Mouse (Mus musculus): ENCODE measurements at regions not wholly inside any gene's neighbourhood (a gene's known extent, or its start where the extent isn't known, plus 50 kb on each side); places are given as distances from the start of the nearest gene placed in this dataset.

DNA sequence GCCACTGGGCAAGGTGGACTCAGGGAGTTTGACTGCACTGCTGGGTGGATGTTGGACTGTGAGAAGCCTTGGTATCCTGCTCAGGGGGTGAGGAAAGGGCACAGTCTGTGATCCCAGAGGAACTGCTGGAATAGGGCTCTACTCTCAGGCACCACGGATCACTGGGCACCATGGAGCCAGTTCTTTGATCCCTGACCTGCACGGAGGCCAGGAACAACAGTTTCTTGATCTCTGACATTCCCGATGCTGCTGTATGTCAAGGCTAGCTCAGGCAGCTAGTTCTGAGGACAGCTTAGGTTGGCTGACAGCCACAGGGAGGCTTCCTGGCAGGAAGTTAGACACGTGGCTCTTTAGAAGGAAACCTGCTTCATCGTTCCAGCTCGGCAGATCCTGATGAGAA lies 289.5 kb upstream of the Slit2 start:
- Histone ChIP-seq H3K9ac (replicated peaks; ENCODE audit: low read length) (no peak overlapping the region), H3K27ac (no peak overlapping the region), H3K4me2 (ENCODE audit: low read depth, low read length) (no peak overlapping the region), H3K27me3 (ENCODE audit: insufficient read depth, low read length) (no peaks in the 10 kb centered on the region), H3K4me1 (ENCODE audit: insufficient read depth, low read length) (no peaks in the 10 kb centered on the region), H3K36me3 (ENCODE audit: insufficient read depth, low read length) (no peaks in the 10 kb centered on the region), H3K9me3 (ENCODE audit: low read length) (no peaks in the 10 kb centered on the region), H3K4me3 (ENCODE audit: low read length) (no peak overlapping the region)
- ATAC-seq (no peak), DNase-seq (ENCODE audit: low spot score) (no peak)
- TF ChIP-seq CTCF (IDR thresholded peaks at IDR 0.05; ENCODE audit: low read depth) = no peak
- 66% methylated on average over 6 of the region's 6 CpGs for WGBS

DNA sequence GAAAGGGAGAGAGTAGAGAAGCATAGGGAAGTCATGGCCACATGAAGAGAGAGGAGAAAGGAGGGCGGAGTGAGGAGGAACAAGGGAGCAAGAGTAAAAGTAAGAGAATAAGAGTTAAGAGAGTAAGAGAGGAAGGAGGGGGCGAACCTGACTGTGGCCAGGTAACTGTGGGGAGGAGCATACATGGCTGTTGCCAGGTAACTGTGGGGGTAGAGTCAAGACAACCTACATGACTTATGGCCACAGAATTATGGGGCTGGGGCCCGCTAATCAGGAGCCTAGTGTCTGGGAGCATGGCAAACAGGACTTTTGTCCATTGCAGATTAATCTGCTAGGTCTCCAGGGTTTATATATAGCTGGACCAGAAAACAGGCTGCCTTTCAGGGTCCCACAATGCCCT lies 289.0 kb upstream of the Slit2 start:
- Histone ChIP-seq H3K4me1 (ENCODE audit: insufficient read depth, low read length) (no peaks in the 10 kb centered on the region), H3K4me2 (ENCODE audit: low read depth, low read length) (no peak overlapping the region), H3K9me3 (ENCODE audit: low read length) (no peaks in the 10 kb centered on the region), H3K27ac (no peak overlapping the region), H3K9ac (replicated peaks; ENCODE audit: low read length) (no peak overlapping the region), H3K4me3 (ENCODE audit: low read length) (no peak overlapping the region), H3K36me3 (ENCODE audit: insufficient read depth, low read length) (no peaks in the 10 kb centered on the region), H3K27me3 (ENCODE audit: insufficient read depth, low read length) (no peaks in the 10 kb centered on the region)
- ATAC-seq (no peak), DNase-seq (ENCODE audit: low spot score) (no peak)
- 95% methylated on average over 3 of the region's 3 CpGs for WGBS
- TF ChIP-seq CTCF (IDR thresholded peaks at IDR 0.05; ENCODE audit: low read depth) = no peak

DNA sequence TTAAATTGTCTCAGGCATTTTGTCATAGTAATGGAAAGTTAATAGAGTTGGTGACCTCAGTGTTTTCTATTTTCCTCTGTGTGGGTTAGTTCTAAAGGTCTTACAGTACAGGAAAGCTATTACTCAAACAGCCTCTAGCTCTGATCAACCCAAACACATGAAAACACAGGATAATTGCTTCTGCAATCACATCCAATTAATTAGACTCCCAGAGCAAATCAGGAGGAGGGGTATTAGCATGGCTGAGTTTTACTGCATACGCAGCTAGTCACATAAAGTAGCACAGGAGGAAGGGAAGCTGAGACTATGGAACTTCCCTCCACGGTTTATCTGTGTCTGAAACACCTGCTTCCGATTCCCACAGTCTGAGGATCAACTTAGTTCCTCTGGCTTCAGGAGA lies 288.3 kb upstream of the Slit2 start:
- Histone ChIP-seq H3K9me3 (ENCODE audit: low read length) (no peaks in the 10 kb centered on the region), H3K27me3 (ENCODE audit: insufficient read depth, low read length) (no peaks in the 10 kb centered on the region), H3K4me1 (ENCODE audit: insufficient read depth, low read length) (no peaks in the 10 kb centered on the region), H3K4me2 (ENCODE audit: low read depth, low read length) (no peak overlapping the region), H3K9ac (replicated peaks; ENCODE audit: low read length) (no peak overlapping the region), H3K27ac (no peak overlapping the region), H3K4me3 (ENCODE audit: low read length) (no peak overlapping the region), H3K36me3 (ENCODE audit: insufficient read depth, low read length) (no peaks in the 10 kb centered on the region)
- no peak for DNase-seq (ENCODE audit: low spot score)
- no peak for TF ChIP-seq CTCF (IDR thresholded peaks at IDR 0.05; ENCODE audit: low read depth)
- 79% methylated on average over 3 of the region's 3 CpGs for WGBS
- ATAC-seq = no peak

DNA sequence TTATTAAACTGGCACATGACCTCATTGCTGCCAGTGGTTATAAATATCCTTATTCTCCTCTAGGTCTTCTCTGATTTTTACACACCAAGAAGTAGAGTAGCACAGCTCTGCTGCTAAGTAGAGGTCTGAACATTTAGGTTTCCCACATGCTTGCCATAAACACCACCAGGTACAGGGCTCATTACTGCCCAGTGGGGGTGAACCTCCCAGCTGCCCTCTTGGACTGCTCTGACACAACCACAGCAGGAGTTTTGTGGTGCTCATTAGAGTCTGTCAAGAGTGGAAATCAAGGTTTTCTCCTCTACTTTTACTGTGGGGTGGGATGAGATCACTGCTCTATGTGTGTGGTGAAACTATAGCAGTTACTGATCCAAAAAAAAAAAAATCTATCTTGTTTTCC lies 271.4 kb upstream of the Slit2 start:
- no peak overlapping the region for H3K4me2 ChIP-seq (ENCODE audit: low read depth, low read length)
- H3K36me3 ChIP-seq (ENCODE audit: insufficient read depth, low read length) = no peaks in the 10 kb centered on the region
- no peak for TF ChIP-seq CTCF (IDR thresholded peaks at IDR 0.05; ENCODE audit: low read depth)
- no peak for DNase-seq (ENCODE audit: low spot score)
- H3K4me3 ChIP-seq (ENCODE audit: low read length) = no peak overlapping the region
- no peaks in the 10 kb centered on the region for H3K9me3 ChIP-seq (ENCODE audit: low read length)
- no peaks in the 10 kb centered on the region for H3K4me1 ChIP-seq (ENCODE audit: insufficient read depth, low read length)
- no peak overlapping the region for H3K27ac ChIP-seq
- no peak for ATAC-seq
- H3K27me3 ChIP-seq (ENCODE audit: insufficient read depth, low read length) = no peaks in the 10 kb centered on the region
- H3K9ac ChIP-seq (replicated peaks; ENCODE audit: low read length) = no peak overlapping the region

DNA sequence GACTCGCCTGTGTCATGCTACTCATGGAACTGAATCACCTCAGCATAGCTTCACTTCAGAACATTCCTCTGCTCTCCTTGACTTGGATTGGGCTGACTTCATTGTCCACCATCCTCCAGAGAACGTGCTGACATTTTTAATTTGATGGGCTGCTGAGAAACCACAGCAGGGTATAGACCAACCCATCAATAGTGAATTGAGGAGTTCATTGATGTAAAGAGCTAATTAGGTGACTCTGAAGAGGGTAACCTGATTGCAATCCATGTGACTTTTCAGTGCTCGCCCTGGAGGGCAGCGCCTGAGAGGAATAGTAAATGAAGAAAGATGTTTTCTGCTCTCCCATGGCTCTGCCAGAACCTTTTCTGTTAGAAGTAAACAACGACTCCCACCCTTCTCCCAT lies 268.6 kb upstream of the Slit2 start:
- no peak overlapping the region for H3K4me2 ChIP-seq (ENCODE audit: low read depth, low read length)
- no peaks in the 10 kb centered on the region for H3K4me1 ChIP-seq (ENCODE audit: insufficient read depth, low read length)
- DNase-seq (ENCODE audit: low spot score) (no peak), ATAC-seq (no peak)
- H3K9ac ChIP-seq (replicated peaks; ENCODE audit: low read length) = no peak overlapping the region
- WGBS = 47% methylated on average over 5 of the region's 5 CpGs
- H3K27ac ChIP-seq = no peak overlapping the region
- no peak overlapping the region for H3K4me3 ChIP-seq (ENCODE audit: low read length)
- TF ChIP-seq CTCF (IDR thresholded peaks at IDR 0.05; ENCODE audit: low read depth) = no peak
- no peaks in the 10 kb centered on the region for H3K9me3 ChIP-seq (ENCODE audit: low read length)
- no peaks in the 10 kb centered on the region for H3K27me3 ChIP-seq (ENCODE audit: insufficient read depth, low read length)
- H3K36me3 ChIP-seq (ENCODE audit: insufficient read depth, low read length) = no peaks in the 10 kb centered on the region

DNA sequence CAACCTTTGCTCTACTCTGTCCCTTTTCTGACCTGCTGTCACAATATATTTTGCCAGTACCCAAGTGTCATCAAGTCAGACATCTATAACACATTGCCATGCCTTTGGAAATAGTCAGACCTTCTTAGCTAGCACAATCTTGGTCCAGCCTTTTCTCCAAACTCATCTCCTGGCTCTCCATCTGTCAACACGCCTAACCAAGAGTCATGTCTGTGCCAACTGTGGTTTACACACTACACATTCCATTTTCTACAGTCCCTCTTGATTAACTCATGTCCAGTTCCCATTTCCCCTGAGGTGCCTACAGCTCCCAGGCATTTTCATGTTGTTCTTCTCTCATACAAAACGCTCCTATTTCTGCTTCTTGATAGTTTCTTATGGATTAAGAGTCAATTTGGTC lies 258.0 kb upstream of the Slit2 start:
- H3K4me3 ChIP-seq (ENCODE audit: low read length) = no peak overlapping the region
- no peaks in the 10 kb centered on the region for H3K4me1 ChIP-seq (ENCODE audit: insufficient read depth, low read length)
- no peak overlapping the region for H3K4me2 ChIP-seq (ENCODE audit: low read depth, low read length)
- DNase-seq (ENCODE audit: low spot score) (no peak), ATAC-seq (no peak)
- H3K27me3 ChIP-seq (ENCODE audit: insufficient read depth, low read length) = no peaks in the 10 kb centered on the region
- H3K27ac ChIP-seq = no peak overlapping the region
- no peaks in the 10 kb centered on the region for H3K9me3 ChIP-seq (ENCODE audit: low read length)
- no peak for TF ChIP-seq CTCF (IDR thresholded peaks at IDR 0.05; ENCODE audit: low read depth)
- H3K36me3 ChIP-seq (ENCODE audit: insufficient read depth, low read length) = no peaks in the 10 kb centered on the region
- WGBS = 84% methylated on average over 2 of the region's 2 CpGs
- H3K9ac ChIP-seq (replicated peaks; ENCODE audit: low read length) = no peak overlapping the region

DNA sequence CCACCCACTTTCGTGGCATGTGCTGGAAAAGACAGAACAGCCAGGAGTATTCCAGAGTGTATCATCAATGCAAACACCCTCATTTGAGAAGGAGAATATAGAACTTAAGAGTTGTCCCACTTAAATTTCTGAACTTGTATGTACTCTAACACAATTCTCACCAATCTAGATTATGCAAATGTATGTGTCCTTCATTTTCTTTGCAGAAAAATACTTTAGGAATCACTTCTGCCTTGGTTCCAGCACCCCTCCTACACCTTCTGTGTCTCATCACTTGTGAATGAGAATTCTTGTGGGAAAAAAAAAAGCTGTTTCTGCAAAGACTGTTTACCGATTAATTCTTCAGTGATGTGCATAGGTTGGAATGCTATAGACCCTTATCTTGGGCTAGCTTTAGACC lies 240.2 kb upstream of the Slit2 start:
- Histone ChIP-seq H3K9me3 (ENCODE audit: low read length) (no peaks in the 10 kb centered on the region), H3K27me3 (ENCODE audit: insufficient read depth, low read length) (no peaks in the 10 kb centered on the region), H3K4me1 (ENCODE audit: insufficient read depth, low read length) (no peaks in the 10 kb centered on the region), H3K36me3 (ENCODE audit: insufficient read depth, low read length) (no peaks in the 10 kb centered on the region), H3K27ac (no peak overlapping the region), H3K9ac (replicated peaks; ENCODE audit: low read length) (no peak overlapping the region), H3K4me2 (ENCODE audit: low read depth, low read length) (no peak overlapping the region), H3K4me3 (ENCODE audit: low read length) (no peak overlapping the region)
- WGBS = 83% methylated on average over 2 of the region's 2 CpGs
- ATAC-seq (no peak), DNase-seq (ENCODE audit: low spot score) (no peak)
- TF ChIP-seq CTCF (IDR thresholded peaks at IDR 0.05; ENCODE audit: low read depth) = no peak

Measured in hindbrain, postnatal 0 days (tissue).